Mouse (Mus musculus): ENCODE data around the gene Desi2.

GRCm38 (mm10) chr1:178258821-178259220 lies 71.6 kb downstream of the Desi2 start:
- TF ChIP-seq CTCF (conservative IDR thresholded peaks at IDR 0.05; ENCODE audit: low read length) (no peak), NANOG (IDR thresholded peaks at IDR 0.05; ENCODE audit: borderline replicate concordance, low read length) (no peak)

Measured in E14TG2a.4 (cell line).